Mouse (Mus musculus): ENCODE measurements around the gene Bcl2l1. TPM values are rescaled to one million over a fixed set of nuclear protein-coding genes. Genes with fewer than 3 reads are reported as not detected.
A peak's percentile ranks its signal among the peaks of the same experiment; 100 is the strongest.

The Bcl2l1 gene
- total RNA-seq, 2 experiments from 2014 or later, result 10.2 to 13.5 TPM

DNA sequence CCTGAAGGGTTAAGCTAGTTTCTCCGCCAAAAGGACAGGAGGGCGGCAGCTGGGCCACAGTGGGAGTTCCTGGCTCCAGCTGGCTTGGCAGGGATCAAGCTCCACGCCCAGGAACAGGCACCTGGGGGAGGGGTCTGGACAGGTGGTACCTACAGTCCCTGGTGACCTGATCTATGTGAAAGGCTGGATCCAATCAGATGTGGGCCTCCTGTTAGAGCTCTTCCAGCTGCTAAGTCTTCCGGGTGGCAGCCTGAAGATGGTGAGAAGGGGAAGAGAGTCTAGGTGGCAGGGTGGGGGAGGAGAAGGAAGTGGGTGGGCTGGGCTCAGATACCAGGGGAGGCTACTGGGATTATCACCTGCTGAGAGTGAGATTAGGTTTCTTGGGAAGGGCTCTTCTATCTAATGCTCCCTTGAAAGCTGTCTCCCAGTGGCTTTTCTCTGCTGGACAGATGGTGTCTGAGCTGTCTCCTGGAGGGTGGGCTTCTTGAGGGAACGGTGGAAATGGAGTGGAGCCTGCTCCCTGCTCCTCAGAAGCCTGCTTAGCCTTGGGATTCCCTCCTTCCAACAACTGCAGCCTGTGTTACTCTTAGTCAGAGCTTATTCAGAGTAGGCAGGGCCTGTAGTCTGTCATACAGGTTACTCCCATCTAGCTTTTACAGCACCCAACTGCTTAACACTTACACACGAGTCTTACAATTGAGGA is 27.0 kb downstream of the Bcl2l1 start:
- ATAC-seq (replicated peaks; ENCODE audit: poor library complexity), result peak; percentile 44

DNA sequence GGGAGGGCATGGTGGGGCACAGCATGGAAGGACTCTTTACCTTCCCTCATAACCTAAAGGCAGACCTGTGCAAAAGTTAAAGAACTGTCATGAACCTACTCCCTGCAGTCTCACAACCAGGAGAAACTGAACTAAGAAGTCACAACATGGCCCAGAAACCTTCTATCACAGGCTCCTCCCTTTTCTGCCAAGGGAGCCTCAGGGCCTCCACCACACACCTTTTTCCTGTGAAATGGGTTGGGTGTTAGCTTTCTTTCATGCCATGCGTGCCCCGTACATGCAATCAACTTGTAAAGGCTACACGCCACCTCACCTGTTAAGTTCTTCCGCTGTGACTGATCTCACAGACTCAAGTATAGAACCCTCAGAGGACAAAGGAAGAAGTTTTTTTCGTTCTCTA is 28.4 kb downstream of the Bcl2l1 start:
- no peak for ATAC-seq (replicated peaks; ENCODE audit: poor library complexity)

DNA sequence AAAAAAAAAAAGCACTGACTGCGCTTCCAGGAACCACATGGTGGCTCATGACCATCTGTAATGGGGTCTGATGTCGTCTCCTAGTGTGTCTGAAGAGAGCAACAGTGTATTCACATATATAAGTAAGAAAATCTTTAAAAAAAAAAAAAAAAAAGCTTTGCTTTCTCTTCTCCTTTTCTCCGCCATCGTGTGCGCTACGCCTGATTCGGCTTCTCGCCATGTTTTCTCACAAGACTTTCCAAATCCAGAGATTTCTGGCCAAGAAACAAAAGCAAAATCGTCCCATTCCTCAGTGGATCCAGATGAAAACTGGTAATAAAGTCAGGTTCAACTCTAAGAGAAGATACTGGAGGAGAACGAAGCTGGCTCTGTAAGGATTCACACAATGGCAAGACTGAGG is 29.2 kb downstream of the Bcl2l1 start:
- no peak for ATAC-seq (replicated peaks; ENCODE audit: poor library complexity)

DNA sequence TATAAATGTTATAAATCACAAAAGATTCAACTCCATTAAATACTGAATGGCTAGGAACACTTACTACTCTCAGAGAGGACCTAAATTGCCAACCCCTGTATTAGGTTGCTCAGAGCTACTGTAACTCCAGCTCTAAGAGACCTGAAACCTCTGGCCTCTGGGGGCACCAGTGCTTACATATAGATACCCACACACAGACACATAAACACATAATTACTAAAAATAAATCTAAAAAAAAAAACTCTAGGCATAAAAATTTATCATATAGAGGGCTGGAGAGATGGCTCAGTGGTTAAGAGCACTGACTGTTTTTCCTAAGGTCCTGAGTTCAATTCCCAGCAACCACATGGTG is 30.8 kb downstream of the Bcl2l1 start:
- ATAC-seq (replicated peaks; ENCODE audit: poor library complexity), result no peak

DNA sequence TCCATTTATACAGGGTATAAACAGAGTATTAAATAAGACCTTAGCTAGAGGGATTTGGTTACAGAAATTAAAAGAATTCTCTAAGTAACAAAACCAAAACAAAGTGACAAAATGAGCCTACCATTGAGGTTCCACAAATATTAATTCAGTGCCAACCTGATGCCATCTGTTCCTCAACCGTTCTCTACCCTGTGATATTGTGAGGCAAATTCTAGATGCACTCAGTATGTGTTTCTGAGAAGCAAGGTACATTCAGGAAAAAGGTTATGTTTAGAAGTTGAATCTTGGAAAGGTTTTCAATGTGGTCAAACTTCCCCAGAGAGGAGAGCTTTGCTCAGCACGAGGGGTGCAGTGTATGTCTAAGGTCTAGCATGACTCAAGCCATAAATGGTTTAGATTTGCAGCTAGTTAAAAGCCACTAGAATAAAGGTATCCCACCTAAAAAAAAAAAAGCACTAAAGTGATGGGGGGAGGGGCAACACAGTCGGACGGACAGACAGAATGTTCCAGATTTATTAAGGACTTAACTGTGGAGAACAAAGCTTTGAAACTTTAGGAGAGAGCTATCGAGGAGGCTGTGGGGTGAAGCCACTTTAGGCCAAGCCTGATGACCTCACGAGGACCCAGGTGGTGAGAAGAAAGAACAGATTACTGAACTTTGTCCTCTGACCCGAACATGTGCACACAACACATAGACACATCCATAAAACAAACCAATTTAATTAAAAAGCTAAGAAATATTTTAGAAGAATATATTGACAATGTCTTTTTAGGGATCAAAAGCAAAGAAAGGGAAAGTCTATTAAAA is 31.4 kb downstream of the Bcl2l1 start:
- ATAC-seq (replicated peaks; ENCODE audit: poor library complexity), result no peak

DNA sequence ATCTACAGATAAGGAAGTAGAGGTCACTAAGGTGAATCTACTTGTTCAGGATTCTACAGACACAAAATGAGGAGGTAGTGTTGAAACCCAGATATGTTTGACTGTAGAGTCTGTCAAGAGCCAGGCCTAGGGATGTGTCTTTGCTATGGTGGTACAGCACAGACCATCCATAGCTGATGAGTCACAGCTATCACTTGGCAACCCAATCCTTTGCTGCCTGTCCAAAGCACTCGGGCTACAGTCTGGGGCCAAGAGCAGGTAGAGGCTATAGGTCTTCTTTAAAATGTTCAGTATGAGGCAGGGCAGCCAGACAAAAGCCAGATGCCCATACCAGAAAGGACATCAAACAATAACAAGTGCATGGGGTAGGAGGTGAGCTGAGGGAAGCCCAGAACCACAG is 33.9 kb downstream of the Bcl2l1 start:
- ATAC-seq (replicated peaks; ENCODE audit: poor library complexity), result no peak

DNA sequence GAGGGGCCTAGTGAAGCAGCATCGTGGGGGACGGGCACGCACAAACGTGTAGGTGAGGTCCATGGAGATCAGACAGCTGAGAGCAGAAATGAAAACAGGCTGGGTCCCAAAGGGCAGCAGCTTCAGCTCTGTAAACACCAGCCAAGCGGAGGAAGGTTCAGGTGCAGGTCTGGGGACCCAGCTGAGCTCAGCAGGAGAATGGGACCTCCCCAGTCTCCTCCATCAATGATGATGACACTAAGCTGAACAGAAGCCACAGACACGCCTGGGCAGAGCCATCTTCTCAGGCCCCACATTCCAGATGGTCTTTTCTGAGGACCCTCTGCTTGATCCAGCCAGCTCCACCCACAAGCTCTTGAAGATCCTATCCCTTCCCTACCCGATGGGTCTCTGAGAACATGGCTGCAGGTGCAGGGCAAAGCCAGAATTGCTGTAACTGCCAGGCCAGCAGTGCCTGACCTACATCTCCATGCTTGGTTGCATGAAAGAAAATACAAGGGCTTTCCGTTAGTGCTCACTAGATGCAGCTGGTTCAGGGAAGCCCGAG is 37.2 kb downstream of the Bcl2l1 start:
- ATAC-seq (replicated peaks; ENCODE audit: poor library complexity), result no peak

DNA sequence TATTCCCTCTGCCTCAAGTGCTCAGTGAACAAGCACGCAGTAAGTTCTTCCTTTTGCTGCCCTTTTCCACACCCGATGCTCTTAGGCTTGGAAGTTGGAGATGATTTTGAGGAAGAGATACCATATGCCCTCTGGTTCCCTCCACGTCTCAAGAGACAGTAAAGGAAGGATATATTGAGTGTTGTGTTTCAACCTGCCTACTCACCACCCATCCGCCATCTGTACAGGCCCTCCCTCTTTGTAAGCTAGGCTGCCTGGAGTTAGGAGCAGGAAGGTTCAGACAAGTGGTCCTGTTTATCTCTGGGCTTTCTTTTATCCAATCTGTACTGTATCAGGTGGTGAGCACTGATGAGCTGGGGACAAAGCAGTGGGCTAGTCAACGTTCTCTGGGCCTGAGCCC is 38.1 kb downstream of the Bcl2l1 start:
- no peak for ATAC-seq (replicated peaks; ENCODE audit: poor library complexity)

DNA sequence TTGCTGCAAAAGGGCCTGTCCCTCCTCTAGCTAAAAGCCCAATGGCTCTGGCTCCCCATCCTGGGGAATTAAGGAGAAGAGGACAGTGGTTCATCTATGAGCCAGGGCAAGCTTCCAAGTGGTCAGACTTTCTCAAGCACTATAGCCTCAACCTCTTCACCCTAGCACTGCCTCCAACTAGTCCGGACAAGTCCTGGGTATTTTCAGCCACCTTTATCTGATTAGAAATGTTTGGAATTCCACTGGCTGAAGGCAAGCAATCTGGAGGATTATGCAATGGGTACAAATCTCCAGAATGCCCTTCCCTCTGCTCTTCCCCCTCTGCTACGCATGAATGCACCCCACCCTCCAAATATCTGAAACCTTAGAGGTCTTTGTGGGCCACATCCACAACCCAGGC is 39.1 kb downstream of the Bcl2l1 start:
- no peak for ATAC-seq (replicated peaks; ENCODE audit: poor library complexity)

DNA sequence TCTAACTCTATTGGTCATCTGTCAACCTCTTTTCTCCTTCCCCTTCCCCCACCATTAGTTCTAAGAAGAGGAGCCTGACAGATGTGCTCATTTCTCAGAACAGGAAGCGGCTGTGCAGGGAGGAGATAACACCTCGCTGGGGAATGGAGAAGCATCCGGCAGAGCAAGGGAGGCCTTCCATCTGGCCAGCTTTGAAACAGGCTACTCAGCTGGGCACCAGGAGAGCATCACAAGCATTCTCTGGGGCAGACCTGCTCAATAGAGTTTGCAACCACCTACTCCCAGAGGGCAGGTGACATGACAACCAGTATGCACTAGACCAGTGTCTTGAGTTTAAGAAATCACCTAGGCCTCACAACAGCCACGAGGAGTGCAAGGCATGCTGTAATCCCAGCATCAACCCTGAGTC is 41.9 kb downstream of the Bcl2l1 start:
- ATAC-seq (replicated peaks; ENCODE audit: poor library complexity), result peak; percentile 71

DNA sequence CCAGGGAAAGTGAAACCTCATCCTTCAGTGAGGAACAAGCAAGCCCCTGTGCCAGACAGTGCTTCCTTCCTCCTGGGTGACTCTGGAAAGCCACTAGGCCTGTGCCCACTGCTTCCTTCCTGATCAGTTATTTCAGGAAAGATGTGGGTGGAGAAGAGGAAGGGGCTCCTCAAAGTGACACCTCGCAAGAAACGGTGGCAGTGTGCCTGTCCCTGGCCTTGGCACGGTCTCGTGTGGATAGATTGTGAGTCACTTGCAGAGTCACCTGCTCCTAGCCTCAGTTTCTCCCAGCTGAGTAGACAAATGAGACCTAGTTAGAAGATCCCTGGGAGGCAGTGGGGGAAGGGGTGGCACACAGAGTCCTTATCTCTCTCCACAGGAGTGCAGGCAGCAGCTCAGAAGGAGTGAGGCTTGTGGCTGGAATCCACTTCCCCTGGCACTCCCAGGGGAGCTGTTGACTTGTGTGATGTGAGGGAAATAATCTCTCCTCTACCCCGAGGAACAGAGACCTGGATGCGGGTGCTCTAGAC is 42.6 kb downstream of the Bcl2l1 start:
- ATAC-seq (replicated peaks; ENCODE audit: poor library complexity), result peak; percentile 77

DNA sequence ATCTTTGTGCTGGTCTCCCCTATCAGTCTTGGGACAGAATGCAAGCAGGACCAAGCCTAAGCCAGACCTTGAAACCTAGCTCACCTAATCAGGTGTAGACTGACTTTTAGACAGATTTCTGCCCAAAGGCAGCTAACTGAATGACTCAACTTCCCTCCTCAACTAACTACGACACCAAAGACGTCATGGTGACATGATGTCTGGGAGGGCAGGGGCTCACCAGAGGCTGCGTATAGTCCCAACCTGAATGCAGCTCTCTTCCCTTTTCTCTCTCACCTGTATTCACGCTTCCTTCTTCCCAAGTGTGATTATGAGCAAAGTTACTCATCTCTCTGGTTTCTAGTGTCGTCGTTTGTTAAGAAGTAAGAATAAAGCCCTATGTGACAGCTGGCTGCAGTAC is 44.0 kb downstream of the Bcl2l1 start:
- no peak for ATAC-seq (replicated peaks; ENCODE audit: poor library complexity)

DNA sequence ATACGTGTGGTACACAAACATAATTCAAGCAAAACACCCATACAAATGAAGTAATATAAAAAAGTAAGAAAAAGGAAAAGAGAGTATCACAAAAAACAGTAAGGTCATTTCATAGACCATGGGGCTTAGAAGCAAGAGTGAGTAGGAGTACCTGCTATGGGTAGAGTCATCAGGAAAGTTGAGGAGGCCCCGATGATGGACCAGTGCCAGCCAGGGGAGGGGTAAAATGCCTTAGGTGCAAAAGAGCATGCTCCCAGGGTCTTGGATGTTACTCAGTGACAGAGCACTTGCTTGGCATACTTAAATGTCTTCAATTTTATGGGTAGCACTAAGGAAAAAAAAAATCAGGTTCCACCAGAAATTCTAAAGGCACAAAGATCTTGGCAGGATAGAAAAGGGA is 44.4 kb downstream of the Bcl2l1 start:
- no peak for ATAC-seq (replicated peaks; ENCODE audit: poor library complexity)

DNA sequence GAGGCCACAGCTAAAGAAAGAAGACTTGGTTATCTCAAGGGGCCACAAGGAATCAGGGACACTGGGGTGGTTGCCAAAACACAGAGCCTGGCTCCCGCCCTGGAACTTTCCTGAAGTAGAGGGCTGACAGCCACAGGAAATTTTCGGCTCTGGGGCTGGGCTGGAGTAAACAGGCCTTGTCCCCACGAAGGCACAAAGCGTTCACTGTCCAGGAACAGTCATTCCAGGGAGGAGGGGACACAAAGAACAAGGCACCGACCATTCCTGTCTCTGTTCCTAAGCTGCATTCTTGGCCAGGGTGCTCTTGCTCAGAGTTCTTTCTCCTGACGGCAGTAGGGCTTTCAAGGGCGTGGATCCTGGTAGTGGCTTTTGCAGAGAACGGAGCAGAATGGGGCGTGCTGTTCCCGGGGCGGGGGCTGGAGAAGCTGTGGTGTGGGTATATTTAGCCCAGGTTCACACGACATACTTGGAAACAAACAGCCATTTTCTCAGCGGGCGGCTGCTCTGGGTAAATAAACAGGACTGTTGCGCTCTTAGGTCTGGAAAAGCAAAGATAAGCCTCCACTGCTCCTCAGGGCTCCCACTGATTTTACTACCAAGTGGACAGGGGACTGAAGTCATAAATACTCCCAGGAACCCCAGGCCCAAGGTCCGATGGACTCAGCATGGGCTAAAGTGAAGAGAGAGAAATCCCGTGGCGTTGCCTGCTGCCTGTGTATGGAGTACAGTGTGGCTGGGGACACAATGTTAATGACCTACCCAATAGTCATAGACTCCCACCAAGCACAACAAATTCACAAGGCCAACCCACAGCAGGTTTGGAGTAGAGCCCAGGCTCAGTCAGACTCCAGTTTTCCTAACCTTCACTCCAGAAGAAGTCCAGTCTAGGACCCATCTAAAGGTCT is 45.8 kb downstream of the Bcl2l1 start:
- no peak for ATAC-seq (replicated peaks; ENCODE audit: poor library complexity)

DNA sequence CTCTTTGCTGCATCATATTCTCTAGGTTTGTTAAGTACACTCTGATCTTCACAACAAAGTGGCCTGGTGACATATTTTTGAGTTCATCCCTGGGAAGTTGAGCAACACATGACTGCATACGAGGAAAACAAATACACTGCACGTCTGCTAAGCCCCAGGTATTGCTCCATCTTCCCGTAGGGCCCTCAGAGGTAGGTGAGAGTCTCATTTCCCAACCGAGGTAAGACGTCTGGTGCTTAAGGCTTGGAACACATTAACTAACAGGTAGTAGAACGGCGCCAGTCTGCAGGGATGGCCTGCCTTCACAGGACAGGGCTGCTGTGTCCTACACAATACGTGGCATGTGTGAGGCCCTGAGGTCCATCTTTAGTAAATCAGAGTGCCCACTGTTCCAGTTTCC is 46.9 kb downstream of the Bcl2l1 start:
- ATAC-seq (replicated peaks; ENCODE audit: poor library complexity), result no peak

DNA sequence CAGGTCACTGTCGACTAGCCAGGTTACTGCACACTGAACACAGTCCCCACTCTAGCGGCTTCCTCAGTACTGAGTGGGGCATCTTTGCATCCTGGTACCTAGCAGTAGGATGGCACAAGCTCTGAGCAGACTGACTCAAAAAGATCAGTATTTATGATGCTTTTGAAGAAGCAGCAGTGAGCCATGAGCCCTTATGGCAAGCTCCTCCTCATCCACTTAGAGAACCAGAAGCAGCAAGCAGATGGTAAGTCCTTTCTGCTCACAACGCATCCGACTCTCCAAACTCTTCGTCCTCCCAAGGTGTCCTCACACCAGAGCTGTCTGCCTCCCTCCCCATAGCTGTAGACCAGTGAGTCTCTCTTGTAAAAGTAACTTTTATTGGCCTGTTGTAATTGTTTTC is 48.3 kb downstream of the Bcl2l1 start:
- no peak for ATAC-seq (replicated peaks; ENCODE audit: poor library complexity)

DNA sequence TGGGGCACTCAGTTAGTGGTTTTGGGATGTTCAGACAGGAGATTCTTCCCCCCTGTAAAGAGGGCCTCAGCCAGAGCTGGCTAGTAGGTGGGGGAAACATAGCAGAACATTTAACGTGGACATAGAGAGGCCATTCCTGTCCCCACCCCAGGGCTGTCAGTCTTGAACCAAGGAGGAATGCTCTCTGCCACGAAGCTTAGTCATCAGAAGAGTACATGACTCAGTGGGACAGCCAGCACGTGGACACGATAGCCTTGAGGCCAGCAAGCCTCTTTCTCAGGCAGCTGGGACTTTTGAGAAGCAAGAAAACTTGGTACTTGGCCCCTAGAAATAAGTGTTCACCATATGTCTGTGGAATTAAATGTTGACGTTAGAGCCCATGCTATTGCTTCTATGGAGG is 48.9 kb downstream of the Bcl2l1 start:
- ATAC-seq (replicated peaks; ENCODE audit: poor library complexity), result no peak

DNA sequence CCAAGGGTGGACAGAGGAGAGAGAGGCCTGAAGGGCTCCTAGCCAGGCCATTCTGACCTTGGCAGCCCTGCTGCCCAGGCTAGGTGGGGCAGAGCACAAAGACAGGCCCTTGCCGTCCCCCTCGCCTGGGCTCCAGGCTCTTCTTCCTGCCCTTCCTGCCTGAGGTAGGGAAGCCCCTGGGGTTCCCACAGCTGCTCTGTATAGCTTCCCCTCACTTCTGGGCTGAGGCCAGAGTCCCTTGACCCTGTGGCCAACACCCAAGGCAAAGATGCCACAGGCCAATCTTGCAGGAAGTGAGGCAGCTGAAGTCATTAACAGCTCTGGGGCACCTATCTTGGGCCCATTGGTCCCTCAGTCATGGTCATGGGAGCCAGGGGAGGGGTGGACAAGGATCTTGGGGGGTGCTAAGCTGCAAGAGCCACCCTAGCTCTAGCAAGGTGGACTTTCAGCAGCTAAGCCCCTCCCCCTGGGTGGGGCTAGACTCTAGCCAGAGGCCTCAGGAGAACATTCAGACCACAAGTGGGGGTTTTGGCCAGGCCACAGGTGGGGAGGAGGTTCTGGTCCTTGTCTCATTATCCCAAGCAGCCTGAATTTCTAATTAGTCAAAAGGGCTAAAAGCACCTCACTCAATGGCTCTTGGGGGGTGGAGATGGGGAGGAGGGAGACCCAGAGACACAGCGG is 50.4 kb downstream of the Bcl2l1 start:
- ATAC-seq (replicated peaks; ENCODE audit: poor library complexity), result peak; percentile 29

DNA sequence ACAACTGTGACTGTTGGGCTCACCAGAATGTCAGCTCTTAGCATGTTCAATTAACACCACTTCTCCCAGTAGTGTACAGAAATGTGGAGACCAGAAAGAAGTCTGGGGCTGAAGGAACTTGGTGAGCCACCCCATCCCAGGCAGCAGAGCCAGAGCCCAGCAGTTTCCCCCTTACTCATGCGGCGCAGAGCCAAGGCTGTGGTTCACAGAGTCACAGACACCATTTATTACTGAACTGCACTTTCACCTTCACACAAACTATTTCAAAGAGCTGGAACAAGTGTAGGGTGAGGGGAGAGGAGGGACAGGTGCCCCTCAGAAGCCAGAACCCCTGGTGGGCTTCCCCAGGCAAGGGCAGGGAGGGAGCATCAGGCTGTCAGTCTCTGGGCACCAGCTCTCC is 51.1 kb downstream of the Bcl2l1 start:
- no peak for ATAC-seq (replicated peaks; ENCODE audit: poor library complexity)

DNA sequence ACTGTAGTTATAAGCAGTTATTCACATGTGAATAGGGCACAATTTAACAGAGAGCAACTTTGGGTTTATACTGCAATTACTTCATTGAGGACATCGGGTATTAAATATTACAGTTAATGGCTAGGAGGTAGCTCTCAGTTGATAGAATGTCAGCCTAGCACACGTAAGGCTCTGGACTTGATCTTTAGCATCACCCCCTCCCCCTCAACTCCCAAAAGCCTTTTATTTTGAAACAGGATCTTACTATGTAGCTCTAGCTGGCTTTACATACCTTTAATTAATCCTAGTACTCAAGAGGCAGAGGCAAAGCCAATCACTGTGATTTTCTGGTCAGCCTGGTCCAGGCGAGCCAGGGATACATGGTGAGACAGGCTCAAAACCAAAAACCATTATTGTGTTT is 54.4 kb downstream of the Bcl2l1 start:
- no peak for ATAC-seq (replicated peaks; ENCODE audit: poor library complexity)

DNA sequence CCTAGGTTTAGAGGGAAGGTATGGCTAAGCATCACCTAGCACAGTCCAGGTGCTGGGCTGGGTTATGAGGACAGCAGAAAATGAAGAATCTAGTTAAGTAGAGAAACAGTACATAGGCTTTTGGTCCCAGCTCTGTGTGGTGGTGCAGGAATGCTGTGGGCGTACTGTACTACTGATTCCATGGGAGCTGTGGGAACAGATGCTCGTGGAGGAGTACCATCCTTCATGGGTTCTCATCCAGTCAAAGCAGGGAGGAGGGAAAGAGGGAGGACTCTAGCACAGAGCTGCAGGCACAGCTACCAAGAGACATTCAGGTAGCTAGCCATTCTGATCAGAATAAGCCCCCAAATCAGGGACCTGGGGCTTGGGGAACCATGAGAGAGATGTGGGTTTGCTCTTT is 55.1 kb downstream of the Bcl2l1 start:
- no peak for ATAC-seq (replicated peaks; ENCODE audit: poor library complexity)
